Mouse (Mus musculus): ENCODE data around the gene Ppp2r3a. TPM values are rescaled to one million over a fixed set of nuclear protein-coding genes. Genes with fewer than 3 reads are reported as not detected.

Gene Ppp2r3a
- polyA plus RNA-seq (2017; shearing (Covaris generic)): 2.8 TPM

GRCm38 (mm10) chr9:101251644-101252337 lies at the start of gene Ppp2r3a:
Gene Ppp2r3a (minus strand): TSS chr9:101251795.

GRCm38 (mm10) chr9:101073987-101074331 lies 177.6 kb downstream of the Ppp2r3a start, which contains the start of gene Msl2:
Gene Msl2 (plus strand): TSS chr9:101074101.

Other genes starting within 250 kb of the Ppp2r3a start
- 8.4 TPM for gene Pccb, start 216.9 kb downstream of the Ppp2r3a start, polyA plus RNA-seq (2017; shearing (Covaris generic))
- gene Msl2, start 177.7 kb downstream of the Ppp2r3a start, polyA plus RNA-seq (2017; shearing (Covaris generic)): 8.0 TPM